Mouse (Mus musculus) yolk sac, embryonic 10.5 days (tissue): ENCODE data around the gene Gm11437.

Source experiments
- DNase-seq: peaks from one replicate; pipeline ENCODE4 v3.0.0-alpha.2; 2017; ENCODE audit warnings: low spot score

Gm11437 gene

DNA sequence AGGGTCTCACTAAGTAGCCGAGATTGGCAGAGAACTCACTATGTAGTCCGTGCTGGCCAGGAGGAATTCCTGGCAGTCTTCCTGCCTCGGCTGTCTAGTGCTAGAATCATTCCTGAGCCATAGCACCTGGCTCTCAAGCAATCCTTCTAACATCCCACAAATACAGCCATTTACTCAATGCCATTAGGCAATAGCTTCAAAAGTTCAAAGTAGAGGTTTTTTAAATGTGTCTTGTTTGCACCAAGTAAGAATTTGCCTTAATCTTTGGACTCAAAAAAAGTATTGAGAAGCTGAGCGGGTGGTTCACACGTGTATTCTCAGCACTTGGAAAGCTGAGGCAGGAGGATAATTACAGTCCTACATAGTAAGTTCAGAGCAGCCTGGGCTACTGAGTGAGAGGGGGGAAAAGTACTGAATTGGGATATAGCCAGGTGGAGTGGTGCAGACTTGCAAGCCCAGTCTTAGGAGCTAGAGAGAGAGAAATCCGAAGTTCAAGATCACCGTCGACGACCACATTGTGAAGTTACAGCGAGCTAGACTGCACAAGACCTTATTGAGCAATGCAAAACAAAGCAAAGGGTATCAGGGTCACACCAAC lies 22.0 kb downstream of the Gm11437 start:
- DNase-seq, result peak; percentile 58

DNA sequence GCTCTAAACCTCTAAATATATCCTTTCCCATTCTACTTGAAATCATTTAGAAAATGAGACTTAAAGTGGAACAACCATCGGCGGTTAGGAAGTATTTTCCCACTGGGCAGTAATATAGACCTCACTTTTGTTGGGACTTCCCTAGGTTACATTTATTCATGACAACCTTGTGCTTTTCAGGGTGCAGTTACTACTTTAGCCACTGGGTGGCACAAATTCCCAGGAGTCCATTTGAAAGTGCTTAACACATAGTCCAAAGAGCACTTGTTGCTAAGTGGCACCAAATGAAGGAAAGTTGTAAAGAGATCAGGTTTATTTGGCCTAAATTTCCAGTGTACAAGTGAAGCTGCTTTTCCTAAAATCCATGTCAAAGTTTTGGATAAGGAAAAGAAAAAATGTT lies 25.5 kb downstream of the Gm11437 start:
- DNase-seq, result peak; percentile 65

DNA sequence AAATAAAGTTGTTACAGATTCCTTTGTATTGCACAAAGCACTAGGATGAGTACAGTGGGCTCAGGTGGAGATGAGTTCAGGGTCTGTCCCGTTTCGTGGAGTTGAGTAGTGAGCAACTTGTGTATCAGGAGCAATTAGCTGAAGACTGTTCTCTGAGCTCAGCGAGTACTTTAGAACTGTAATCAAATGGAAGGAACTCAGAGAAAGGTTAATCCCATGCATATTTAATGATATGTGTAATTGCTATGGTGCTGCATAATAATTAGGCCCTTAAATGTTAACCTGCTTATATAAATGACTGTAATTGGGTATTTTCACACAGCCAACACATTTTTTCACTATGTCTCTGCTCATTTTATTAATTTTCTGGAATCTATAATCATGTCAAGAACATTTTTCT lies 30.8 kb downstream of the Gm11437 start:
- DNase-seq, result no peak

DNA sequence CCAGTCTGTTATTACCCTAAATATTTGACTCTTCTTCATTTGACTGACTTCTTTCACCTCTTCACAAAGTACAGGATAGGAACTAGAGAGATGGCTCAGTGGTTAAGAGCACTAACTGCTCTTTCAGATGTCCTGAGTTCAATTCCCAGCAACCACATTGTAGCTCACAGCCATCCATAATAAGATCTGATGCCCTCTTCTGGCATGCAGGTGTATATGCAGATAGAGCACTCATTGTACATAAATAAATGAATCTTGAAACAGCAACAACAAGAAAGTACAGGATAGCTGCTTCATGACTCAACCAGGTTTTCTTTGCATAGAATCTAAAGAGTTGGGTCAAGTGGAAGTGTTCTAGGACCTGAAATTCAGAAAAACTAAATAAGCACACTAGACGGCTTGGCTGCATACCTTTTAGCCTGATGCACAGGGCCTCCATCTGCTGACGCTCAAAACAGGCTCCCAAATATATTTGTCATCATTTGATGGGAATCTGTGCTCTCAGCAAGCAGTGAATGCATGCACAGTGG lies 32.9 kb downstream of the Gm11437 start:
- DNase-seq, result no peak

DNA sequence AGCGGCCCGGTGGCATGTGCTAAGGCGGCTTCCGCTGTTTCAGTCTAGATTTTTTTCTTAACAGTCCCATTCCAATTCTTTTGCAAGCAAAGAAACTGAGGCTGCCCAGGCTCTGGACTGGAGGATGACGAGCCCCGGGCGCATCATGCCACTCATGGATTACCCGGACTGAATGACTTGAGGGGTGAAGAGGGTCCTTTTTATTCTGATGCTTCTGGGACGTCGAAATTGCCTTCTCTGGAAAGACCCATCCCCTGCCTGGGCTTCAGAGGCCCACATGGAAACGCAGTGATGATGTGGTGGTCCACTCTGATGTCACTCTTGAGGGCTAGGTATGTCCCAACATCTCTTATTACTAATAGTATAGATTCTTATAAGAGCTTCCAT lies 37.5 kb downstream of the Gm11437 start:
- DNase-seq, result no peak

DNA sequence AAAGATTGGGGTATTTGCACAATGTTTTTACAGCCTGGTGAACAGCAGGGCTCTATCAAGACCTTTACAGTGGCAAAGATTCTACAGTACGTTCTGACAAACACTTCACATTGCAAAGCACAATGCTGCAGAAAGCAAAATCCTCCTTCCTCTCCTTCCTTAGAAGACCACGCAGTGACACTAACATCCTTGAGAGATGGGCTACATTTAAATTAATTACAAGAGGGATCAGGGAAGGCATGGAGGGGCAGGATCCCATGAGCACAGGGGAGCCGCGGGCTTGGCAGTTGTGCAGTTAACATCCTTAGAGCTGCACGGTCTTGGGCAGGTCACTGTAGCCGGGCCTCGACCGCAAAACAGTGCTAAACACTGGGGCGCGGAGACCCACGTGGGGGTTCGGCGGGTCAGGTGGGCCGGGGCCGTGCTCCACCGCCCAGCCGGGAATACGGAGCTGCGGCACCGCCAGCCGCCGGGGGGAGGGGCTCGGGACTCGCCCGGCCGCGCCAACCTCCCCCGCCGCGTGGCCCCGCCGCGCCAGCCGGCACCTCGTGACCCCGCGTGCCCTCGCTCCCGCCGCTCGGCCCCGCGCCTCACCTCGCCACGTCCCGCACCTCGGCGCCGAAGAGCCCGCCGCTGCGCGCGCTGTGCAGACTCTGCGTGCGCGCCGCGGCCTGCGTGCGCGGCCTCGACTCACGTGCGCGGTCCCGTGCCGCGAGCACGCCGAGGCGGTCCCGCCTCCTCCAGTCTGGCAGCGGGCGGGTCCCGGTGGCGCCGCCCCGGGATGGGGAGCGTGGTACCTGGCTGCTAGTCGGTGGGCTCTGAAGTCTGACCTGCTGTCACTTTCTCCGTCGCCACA lies 38.1 kb downstream of the Gm11437 start, which contains the start of the genes Tada2a and Acaca:
Gene Tada2a (minus strand): TSS at position 658 of the 856 bp plus-strand sequence.
Gene Acaca (plus strand): TSS at position 730 of the 856 bp plus-strand sequence.
- DNase-seq, result peak; percentile 81

DNA sequence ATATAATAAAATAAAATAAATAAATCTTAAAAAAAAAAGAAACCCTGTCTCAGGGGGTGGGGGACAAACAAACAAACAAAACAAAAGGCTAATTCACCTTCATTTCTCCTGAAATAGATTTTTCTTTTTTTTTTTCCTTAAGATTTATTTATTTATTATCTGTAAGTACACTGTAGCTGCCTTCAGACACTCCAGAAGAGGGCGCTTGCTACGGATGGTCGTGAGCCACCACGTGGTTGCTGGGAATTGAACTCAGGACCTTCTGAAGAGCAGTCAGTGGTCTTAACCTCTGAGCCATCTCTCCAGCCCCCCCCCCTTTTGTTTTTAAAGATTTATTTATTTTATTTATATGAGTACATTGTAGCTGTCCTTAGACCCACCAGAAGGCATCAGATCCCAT lies 39.3 kb downstream of the Gm11437 start:
- no peak for DNase-seq

DNA sequence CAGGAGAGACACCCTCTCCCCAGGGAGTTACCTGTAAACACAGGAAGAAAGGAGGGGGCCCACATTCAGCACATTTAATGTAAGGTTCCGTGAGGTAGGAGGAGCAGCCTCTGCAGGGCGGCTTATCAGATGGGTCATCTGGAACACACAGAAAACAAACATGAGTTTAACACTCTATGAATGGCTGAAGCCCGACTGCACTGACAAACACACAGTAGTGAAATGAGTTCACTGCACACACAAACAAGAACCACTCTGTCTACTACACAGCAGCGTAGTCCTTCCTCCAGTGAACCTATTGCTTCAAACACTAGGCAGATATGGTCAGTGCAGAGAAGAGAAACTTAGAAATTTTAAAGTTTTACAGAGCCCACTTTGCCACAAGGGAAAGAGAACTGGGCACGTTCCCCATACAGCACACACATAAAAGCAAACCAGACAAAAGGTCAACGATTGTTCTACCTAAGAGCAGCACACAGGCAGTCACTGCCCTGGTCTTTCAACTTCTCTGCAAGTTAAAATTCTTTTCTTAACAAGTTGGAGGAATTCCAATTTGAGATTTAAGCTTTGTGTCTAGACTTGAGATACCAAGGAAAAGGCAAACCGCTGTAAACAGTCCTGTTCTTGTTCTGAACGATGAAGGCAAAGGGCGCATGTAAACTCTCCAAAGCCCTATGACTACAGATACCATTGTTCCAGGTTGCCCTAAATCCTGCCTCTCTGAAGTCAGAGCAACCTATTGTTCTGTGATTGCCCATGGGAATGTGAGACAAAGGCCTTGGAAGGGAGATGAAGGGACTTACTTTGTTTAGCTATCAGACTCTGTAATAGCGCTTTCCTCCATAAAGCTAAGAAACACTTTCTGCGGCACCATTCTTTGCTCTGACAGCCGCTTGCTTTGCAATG lies 46.0 kb downstream of the Gm11437 start:
- peak; percentile 24 for DNase-seq

DNA sequence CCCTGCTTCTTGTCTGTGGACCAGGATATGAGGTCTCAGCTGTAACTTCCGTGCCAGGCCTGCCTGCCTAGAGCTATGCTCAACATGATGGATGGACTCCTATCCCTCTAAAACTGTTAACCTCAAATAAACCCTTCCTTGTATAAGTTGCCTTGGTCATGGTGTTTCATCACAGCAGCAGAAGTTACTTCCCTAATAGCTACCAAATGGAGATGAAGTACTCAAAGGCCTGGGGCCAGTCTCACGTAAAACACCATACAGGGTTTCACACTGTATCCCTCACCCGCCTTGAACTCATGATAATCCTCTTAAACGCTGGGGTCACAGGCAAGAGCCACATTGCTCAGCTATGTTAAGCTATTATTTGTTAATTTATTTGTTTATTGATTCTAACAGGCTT lies 49.8 kb downstream of the Gm11437 start:
- DNase-seq, result no peak

DNA sequence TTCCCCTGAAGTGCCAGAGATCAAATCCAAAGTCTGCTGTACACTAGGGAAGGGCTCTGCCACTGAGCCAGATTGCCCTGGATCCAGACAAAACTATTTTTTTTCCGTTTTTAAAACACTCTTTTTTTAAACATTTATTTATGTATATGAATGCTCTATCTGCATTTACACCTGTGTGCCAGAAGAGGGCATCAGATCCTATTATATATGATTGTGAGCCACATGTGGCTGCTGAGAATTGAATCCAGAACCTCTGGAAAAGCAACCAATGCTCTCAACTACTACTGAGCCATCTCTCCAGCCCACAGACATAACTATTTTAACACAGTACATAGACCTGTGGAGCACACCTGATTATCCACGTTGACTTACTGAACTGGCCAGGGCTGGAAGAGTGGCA lies 51.1 kb downstream of the Gm11437 start:
- no peak for DNase-seq

DNA sequence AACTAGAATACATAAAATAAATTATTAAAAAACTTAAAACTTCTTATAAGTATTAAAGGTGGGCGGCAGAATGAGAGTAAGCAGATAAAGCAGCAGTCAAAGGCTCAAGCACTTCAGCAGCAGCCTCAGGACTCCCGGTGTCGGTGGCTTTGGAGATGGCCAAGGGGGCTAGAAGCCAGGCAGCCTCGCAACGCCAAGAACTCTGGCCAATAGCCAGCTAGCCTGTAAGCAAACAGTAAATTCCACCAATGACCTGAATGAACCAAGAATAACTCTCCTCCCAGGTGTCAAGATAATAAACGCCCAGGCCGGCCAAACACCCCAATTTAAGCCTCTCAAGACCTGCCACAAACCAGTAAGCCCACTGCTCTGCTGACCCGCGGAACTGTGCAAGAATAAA lies 51.6 kb downstream of the Gm11437 start:
- no peak for DNase-seq

DNA sequence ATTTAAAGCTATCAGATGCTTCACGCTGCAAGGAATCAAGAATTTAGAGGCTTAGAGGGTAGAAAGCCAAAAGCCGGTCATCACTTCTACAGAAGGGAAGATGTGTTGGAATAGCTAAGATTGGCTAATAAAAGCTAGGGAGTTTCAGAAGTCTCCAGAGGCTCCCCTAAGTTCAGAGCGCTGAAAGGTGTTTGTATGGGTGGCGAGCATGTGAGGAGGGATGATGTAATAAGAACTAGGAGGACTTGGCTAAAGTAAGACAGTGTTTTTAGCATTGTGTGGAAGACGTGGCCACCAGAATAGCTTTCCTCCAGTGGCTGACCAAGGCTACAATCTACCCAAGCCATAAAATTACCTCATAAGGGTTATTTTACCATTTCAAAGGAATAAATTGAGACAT lies 53.7 kb downstream of the Gm11437 start:
- no peak for DNase-seq

DNA sequence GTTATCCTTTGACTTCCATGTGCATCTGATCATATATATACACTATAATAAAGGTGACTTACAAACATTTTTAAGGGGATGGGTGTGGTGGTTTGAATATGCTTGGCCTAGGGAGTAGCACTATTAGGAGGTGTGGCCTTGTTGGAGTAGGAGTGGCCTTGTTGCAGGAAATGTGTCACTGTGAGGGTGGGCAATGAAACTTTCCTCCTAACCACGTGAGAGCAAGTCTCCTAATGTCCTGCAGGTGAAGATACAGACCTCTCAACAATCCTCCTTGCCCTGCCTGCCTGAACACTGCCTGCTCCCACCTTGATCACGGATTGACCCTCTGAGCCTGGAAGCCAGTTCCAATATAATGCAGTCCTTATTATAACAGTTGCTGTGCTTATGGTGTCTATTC lies 60.1 kb downstream of the Gm11437 start:
- DNase-seq, result no peak

DNA sequence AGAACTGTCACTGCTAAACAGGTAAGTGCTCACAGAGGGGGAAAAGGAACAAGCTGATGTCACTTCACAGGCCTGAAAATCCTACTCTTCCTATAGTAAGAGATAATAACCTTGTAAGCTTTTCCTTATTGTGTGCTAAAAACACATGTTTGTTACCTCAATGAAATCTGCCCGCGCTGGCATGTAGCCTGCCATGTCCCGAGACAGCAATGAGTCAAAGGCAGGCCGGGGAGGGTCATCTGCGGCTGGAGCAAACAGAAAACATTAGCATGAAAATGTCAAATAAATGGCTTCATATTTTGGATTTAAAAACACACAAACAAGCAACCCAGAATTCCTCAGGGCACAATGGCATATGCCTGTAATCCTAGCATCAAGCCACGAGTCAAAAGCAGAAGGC lies 63.2 kb downstream of the Gm11437 start:
- DNase-seq, result no peak

DNA sequence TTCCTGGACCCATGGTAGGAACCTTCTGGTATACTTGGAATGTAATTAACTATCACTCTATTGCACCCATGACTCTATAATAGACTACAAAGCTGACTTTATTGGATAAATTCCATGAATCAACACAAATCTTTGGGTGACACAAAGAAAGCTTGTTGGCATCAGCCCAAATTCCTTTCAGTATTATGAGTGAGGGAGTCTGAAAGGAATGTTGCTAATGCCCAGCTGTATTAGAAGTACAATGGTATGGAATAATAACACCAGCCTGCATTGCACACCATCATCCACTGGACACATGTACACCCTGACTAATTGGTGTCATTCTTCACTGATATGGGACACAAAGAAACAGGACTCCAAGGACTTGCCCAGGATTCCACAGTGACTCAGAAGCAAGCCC lies 66.1 kb downstream of the Gm11437 start:
- DNase-seq, result no peak
